Mouse (Mus musculus) liver, embryonic 13.5 days (tissue): ENCODE measurements around the gene Itga1. TPM values are rescaled to one million over a fixed set of nuclear protein-coding genes. Genes with fewer than 3 reads are reported as not detected.

Experiments
- ATAC-seq: fragments of 200-750 bp; cut with Nextera tagmentation; 2 replicates; pipeline ENCODE4 v1.8.0; 2017; ENCODE audit warnings: low read depth, mild to moderate bottlenecking, moderate number of reproducible peaks, moderate library complexity
- DNase-seq: peaks from one replicate; pipeline ENCODE4 v3.0.0; 2022
- H3K27ac ChIP-seq: fragments of 300-500 bp; sonication (generic); 2 replicates; pipeline ENCODE4 v1.5.1; 2015; ENCODE audit warnings: moderate library complexity, mild to moderate bottlenecking, inconsistent platforms
- H3K27me3 ChIP-seq: fragments of 300-500 bp; sonication (generic); 2 replicates; pipeline ENCODE4 v1.6.1; 2015; ENCODE audit warnings: mild to moderate bottlenecking, inconsistent platforms
- H3K36me3 ChIP-seq: fragments of 300-500 bp; sonication (generic); 2 replicates; pipeline ENCODE4 v1.6.1; 2015; ENCODE audit warnings: mild to moderate bottlenecking, inconsistent platforms
- H3K4me1 ChIP-seq: fragments of 300-500 bp; sonication (generic); replicated peaks from 2 replicates; pipeline ENCODE4 v1.6.1; 2015; ENCODE audit warnings: inconsistent platforms
- H3K4me2 ChIP-seq: fragments of 300-500 bp; sonication (generic); 2 replicates; pipeline ENCODE4 v1.6.1; 2015; ENCODE audit warnings: inconsistent platforms, mild to moderate bottlenecking, moderate library complexity
- H3K4me3 ChIP-seq: fragments of 300-500 bp; sonication (generic); replicated peaks from 2 replicates; pipeline ENCODE4 v1.5.1; 2015; ENCODE audit warnings: mild to moderate bottlenecking, inconsistent platforms
- H3K9ac ChIP-seq: fragments of 300-500 bp; sonication (generic); 2 replicates; pipeline ENCODE4 v1.6.1; 2015; ENCODE audit warnings: mild to moderate bottlenecking, inconsistent platforms
- H3K9me3 ChIP-seq: fragments of 300-500 bp; sonication (generic); replicated peaks from 2 replicates; pipeline ENCODE4 v1.6.1; 2016; ENCODE audit warnings: inconsistent platforms
- WGBS: fragments of 180-500 bp; shearing (Covaris S2); methylation state at CpG from one replicate; pipeline ENCODE4 v1.1.7; 2015; ENCODE audit not compliant: insufficient replicate concordance; 5-methylcytosine and 5-hydroxymethylcytosine counted together
- polyA plus RNA-seq: library from polyadenylated mRNA; unstranded; fragments of >200 nt; fragmentation: Nextera tagmentation; extraction: Ambion mirVana; gene quantifications from 2 replicates; pipeline ENCODE4 v1.2.1, GENCODE M21; 2015

The Itga1 gene
- polyA plus RNA-seq, 1 experiment from 2014 or later = 2.6 TPM

- Histone ChIP-seq H3K9ac (no peak overlapping the region), H3K4me3 (no peak overlapping the region), H3K4me1 (no peaks in the 10 kb centered on the region), H3K4me2 (no peak overlapping the region), H3K9me3 (no peaks in the 10 kb centered on the region), H3K27me3 (no peaks in the 10 kb centered on the region), H3K36me3 (no peaks in the 10 kb centered on the region), H3K27ac (no peak overlapping the region)
- DNase-seq (no peak), ATAC-seq (no peak)
- WGBS = 69% methylated on average over 4 of the region's 4 CpGs
These were observed 23.4 kb upstream of the Itga1 start for GRCm38 (mm10) chr13:115125130-115125529.

- H3K27ac ChIP-seq = no peak overlapping the region
- no peaks in the 10 kb centered on the region for H3K9me3 ChIP-seq
- H3K4me3 ChIP-seq = no peak overlapping the region
- 33% methylated on average over 1 of the region's 1 CpGs for WGBS
- no peaks in the 10 kb centered on the region for H3K27me3 ChIP-seq
- H3K9ac ChIP-seq = no peak overlapping the region
- no peak overlapping the region for H3K4me2 ChIP-seq
- ATAC-seq = no peak
- no peak for DNase-seq
- H3K36me3 ChIP-seq = no peaks in the 10 kb centered on the region
- H3K4me1 ChIP-seq = no peaks in the 10 kb centered on the region
These were observed 22.8 kb upstream of the Itga1 start for GRCm38 (mm10) chr13:115124521-115124920.

- Histone ChIP-seq H3K27ac (no peak overlapping the region), H3K9ac (no peak overlapping the region), H3K4me1 (no peaks in the 10 kb centered on the region), H3K4me3 (no peak overlapping the region), H3K27me3 (no peaks in the 10 kb centered on the region), H3K9me3 (no peaks in the 10 kb centered on the region), H3K4me2 (no peak overlapping the region), H3K36me3 (no peaks in the 10 kb centered on the region)
- no peak for DNase-seq
- 46% methylated on average over 5 of the region's 5 CpGs for WGBS
- ATAC-seq = no peak
These were observed 17.0 kb upstream of the Itga1 start for GRCm38 (mm10) chr13:115118756-115119155.

DNA sequence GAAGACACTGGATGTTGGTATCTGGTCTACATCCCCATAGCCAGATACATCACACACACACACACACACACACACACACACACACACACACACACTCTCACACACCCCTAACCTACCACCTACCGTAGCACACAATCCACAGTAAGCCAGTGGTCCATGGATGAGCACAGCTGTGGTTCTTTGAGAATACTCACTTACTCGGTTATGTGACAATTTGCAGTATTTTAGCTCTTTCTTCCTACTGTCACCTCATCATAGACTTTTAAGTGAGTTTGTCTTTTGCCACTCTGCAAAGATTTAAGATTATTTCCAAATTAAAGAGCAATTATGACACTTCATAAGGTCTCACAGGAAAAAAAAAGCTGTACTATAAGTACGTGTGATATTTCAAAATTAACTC lies 16.4 kb upstream of the Itga1 start:
- WGBS = 63% methylated on average over 3 of the region's 3 CpGs
- Histone ChIP-seq H3K9me3 (no peaks in the 10 kb centered on the region), H3K4me1 (no peaks in the 10 kb centered on the region), H3K9ac (no peak overlapping the region), H3K4me3 (no peak overlapping the region), H3K27me3 (no peaks in the 10 kb centered on the region), H3K4me2 (no peak overlapping the region), H3K36me3 (no peaks in the 10 kb centered on the region), H3K27ac (no peak overlapping the region)
- DNase-seq (no peak), ATAC-seq (no peak)

DNA sequence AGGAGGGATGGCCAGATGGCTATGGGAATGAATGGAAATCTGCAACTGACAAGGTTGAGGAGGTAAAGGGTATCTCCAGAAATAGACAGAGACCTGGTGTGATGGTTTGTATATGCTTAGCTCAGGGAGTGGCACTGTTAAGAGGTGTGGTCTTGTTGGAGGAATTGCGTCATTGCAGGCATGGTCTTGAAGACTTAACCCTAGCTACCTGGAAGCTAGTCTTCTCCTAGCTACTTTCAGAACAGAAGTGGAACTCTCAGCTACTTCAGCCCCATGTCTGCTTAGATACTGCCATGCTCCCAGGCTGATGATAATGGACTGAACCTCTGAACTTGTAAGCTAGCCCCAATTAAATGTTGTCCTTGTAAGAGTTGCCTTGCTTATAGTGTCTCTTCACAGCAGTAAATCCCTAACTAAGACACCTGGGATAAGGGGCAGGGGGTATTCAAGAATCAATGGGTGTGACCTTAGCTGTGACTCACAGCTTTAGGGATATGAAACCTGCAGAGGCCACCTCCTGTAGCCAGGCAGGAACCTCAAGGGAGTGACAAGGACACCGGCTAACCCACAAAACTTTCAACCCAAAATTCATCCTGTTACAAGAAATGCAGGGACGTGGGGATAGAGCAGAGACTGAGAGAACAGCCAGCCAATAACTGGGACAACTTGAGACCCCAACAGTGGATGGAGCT lies 15.3 kb upstream of the Itga1 start:
- DNase-seq (no peak), ATAC-seq (no peak)
- no peaks in the 10 kb centered on the region for H3K36me3 ChIP-seq
- no peaks in the 10 kb centered on the region for H3K9me3 ChIP-seq
- no peak overlapping the region for H3K4me2 ChIP-seq
- H3K4me3 ChIP-seq = no peak overlapping the region
- WGBS = 76% methylated on average over 3 of the region's 3 CpGs
- H3K4me1 ChIP-seq = no peaks in the 10 kb centered on the region
- H3K27me3 ChIP-seq = no peaks in the 10 kb centered on the region
- no peak overlapping the region for H3K27ac ChIP-seq
- H3K9ac ChIP-seq = no peak overlapping the region

- no peaks in the 10 kb centered on the region for H3K27me3 ChIP-seq
- H3K4me2 ChIP-seq = no peak overlapping the region
- ATAC-seq (no peak), DNase-seq (no peak)
- no peaks in the 10 kb centered on the region for H3K36me3 ChIP-seq
- H3K4me3 ChIP-seq = no peak overlapping the region
- H3K9me3 ChIP-seq = no peaks in the 10 kb centered on the region
- no peaks in the 10 kb centered on the region for H3K4me1 ChIP-seq
- H3K9ac ChIP-seq = no peak overlapping the region
- 66% methylated on average over 4 of the region's 4 CpGs for WGBS
- H3K27ac ChIP-seq = no peak overlapping the region
These were observed 7.9 kb upstream of the Itga1 start for GRCm38 (mm10) chr13:115109628-115110027.

- WGBS = 43% methylated on average over 8 of the region's 8 CpGs
- peaks cover 3% of the 10 kb centered on the region for H3K27me3 ChIP-seq
- DNase-seq (no peak), ATAC-seq (no peak)
- H3K36me3 ChIP-seq = no peaks in the 10 kb centered on the region
- H3K4me3 ChIP-seq = no peak overlapping the region
- no peaks in the 10 kb centered on the region for H3K4me1 ChIP-seq
- no peaks in the 10 kb centered on the region for H3K9me3 ChIP-seq
- no peak overlapping the region for H3K9ac ChIP-seq
- H3K27ac ChIP-seq = no peak overlapping the region
- H3K4me2 ChIP-seq = no peak overlapping the region
These were observed 5.7 kb upstream of the Itga1 start for GRCm38 (mm10) chr13:115107436-115107835.

DNA sequence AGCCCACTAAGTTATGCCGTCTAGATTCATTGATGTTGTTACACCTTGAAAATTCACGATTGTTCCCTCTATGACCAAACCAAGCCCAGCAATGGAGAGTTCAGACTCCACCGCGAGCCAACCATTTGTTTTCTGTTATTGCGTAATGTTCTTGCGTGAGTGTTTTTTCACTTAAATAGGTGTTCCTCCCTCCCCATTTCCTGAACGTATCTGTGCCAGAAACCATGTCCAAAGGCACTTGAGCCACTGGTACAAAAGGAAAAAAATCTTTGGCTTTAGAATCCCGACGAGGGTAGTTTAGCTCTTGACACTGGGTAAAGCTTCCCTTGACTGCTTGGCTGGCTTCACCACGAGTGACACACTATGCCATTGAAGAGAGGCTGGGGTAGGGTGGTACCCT lies 4.4 kb upstream of the Itga1 start:
- Histone ChIP-seq H3K4me3 (no peak overlapping the region), H3K9ac (no peak overlapping the region), H3K4me2 (no peak overlapping the region), H3K4me1 (peaks cover 4% of the 10 kb centered on the region; the same call in 1 of the 2 replicates), H3K27me3 (peaks cover 15% of the 10 kb centered on the region), H3K9me3 (no peaks in the 10 kb centered on the region), H3K36me3 (no peaks in the 10 kb centered on the region), H3K27ac (no peak overlapping the region)
- ATAC-seq (no peak), DNase-seq (no peak)
- 62% methylated on average over 10 of the region's 10 CpGs for WGBS

DNA sequence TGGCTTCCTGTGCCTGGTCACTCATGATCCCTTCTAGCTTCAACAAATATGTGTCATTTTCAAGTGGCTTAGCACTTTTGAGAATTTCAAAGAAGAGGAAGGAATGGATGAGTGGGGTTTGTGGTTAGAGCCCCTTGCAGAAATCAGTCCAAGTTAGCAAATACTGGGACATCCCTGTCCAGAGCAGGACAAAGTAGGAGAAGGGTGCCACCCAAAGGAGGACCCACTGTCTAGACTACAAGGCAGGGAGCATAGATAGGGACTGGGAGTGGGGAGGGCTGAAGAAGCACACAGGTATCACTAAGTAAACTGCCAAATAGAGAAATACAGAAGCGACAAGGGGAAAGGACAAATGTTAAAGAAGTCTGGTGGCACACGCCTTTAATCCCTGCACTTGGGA lies 990 bp upstream of the Itga1 start:
- Histone ChIP-seq H3K9ac (no peak overlapping the region), H3K36me3 (no peaks in the 10 kb centered on the region), H3K27ac (no peak overlapping the region), H3K4me2 (no peak overlapping the region), H3K4me1 (peaks cover 4% of the 10 kb centered on the region; the same call in 1 of the 2 replicates), H3K9me3 (no peaks in the 10 kb centered on the region), H3K27me3 (peaks cover 35% of the 10 kb centered on the region), H3K4me3 (no peak overlapping the region)
- ATAC-seq = no peak
- no peak for DNase-seq
- WGBS = 67% methylated on average over 2 of the region's 2 CpGs

- no peak for DNase-seq
- Histone ChIP-seq H3K27me3 (peaks cover 35% of the 10 kb centered on the region), H3K9me3 (no peaks in the 10 kb centered on the region), H3K36me3 (no peaks in the 10 kb centered on the region), H3K4me3 (peak overlapping the region; percentile 56), H3K9ac (0 out of 2 replicates have a peak overlapping the region, but pooled peaks have one; percentile 66), H3K4me2 (peak overlapping the region; percentile 55), H3K27ac (peak overlapping the region; percentile 73; the same call in 1 of the 2 replicates), H3K4me1 (peaks cover 12% of the 10 kb centered on the region; the same call in 1 of the 2 replicates)
- ATAC-seq = no peak
- 44% methylated on average over 11 of the region's 11 CpGs for WGBS
These were observed 1.2 kb downstream of the Itga1 start for GRCm38 (mm10) chr13:115100381-115101177.

DNA sequence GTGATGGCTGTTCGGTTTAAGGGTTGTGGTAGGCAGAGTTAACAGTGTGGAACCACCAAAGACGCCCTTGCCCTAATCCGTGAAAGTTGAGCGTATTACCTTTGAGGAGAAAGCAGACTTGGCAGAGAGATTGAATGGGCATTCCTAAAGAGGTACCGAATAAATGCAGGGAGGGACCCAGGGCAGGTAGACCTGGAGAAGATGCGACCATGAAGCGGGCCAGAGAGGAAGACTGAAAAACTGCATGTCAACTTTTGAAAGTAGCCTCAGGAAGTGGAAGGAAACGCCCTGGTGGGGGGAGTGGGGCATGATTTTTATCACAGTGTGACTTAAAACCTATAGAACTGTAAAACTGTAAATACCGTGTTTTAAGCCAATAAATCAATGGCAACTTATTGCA lies 2.4 kb downstream of the Itga1 start:
- Histone ChIP-seq H3K4me3 (no peak overlapping the region), H3K9ac (no peak overlapping the region), H3K4me1 (peaks cover 12% of the 10 kb centered on the region; the same call in 1 of the 2 replicates), H3K36me3 (no peaks in the 10 kb centered on the region), H3K4me2 (no peak overlapping the region), H3K9me3 (no peaks in the 10 kb centered on the region), H3K27me3 (peaks cover 35% of the 10 kb centered on the region), H3K27ac (no peak overlapping the region)
- no peak for ATAC-seq
- no peak for DNase-seq
- WGBS = 56% methylated on average over 9 of the region's 9 CpGs
